Mouse (Mus musculus): ENCODE measurements around the gene Vmn1r77.
"Not testable (repeated sequence)": the region's sequence is repeated elsewhere in the genome, so short reads cannot be mapped to it uniquely, and the experiment has no call there.

The Vmn1r77 gene

GRCm38 (mm10) chr7:12036452-12036851, at the start of gene Vmn1r77:
Vmn1r77 (plus strand) TSS chr7:12036752.
- DNase-seq: not testable (repeated sequence)

- not testable (repeated sequence) for DNase-seq
Measured at GRCm38 (mm10) chr7:12011491-12011890, 25.1 kb upstream of the Vmn1r77 start.

- not testable (repeated sequence) for DNase-seq
Measured at GRCm38 (mm10) chr7:12012392-12012791, 24.2 kb upstream of the Vmn1r77 start.

- DNase-seq: no peak
Measured at GRCm38 (mm10) chr7:12013106-12013505, 23.4 kb upstream of the Vmn1r77 start.

- DNase-seq: not testable (repeated sequence)
Measured at GRCm38 (mm10) chr7:12017829-12018228, 18.7 kb upstream of the Vmn1r77 start.

GRCm38 (mm10) chr7:12040664-12041063, 4.1 kb downstream of the Vmn1r77 start:
- no peak for DNase-seq

Measured in right cerebral cortex, adult 18-20 months (tissue).